Mouse (Mus musculus) frontal cortex, adult 2 months (tissue): ENCODE measurements at regions not wholly inside any gene's neighbourhood (a gene's known extent, or its start where the extent isn't known, plus 50 kb on each side); places are given as distances from the start of the nearest gene placed in this dataset.

Experiments used
- DNase-seq, 2 experiments: peaks; one replicate each; pipeline ENCODE4 v3.0.0; 2022; ENCODE audit warnings: low spot score in 1 of 2; ENCODE audit errors: extremely low spot score in 1 of 2

DNA sequence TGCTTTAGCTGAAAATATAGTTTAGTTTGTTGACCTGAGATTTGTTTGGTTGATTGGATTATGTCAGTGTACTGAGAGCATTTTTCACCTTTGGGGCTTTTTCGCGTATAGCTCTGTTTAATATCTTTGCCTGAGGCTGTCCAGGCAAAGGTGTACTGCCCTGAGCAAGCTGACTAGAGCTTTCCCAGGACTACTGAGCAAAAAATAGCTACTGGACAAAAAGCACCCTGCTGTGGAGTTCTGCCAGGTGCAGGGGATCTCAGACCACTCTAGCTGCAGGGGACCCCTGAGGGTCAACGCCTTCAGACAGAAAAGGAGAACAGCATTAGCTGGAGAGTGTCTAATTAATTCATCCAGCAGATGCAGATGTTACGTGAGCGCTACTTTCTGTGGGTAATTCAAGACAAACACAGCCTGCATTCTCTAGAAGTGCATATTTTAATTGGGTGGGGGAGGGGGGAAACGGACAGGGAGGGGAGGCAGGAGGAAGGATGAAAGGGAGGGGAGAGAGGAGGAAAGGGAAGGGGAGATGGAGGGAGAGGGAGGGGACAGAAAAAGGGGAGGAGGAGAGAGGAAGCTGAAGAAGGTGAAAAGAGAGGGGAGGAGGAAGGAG is 61.7 kb downstream of the Thnsl1 start:
- DNase-seq = no peak

- peak in 1 of 2 experiments; percentile 34 for DNase-seq
Measured at GRCm38 (mm10) chr2:21269989-21270846, 64.7 kb downstream of the Thnsl1 start.

DNA sequence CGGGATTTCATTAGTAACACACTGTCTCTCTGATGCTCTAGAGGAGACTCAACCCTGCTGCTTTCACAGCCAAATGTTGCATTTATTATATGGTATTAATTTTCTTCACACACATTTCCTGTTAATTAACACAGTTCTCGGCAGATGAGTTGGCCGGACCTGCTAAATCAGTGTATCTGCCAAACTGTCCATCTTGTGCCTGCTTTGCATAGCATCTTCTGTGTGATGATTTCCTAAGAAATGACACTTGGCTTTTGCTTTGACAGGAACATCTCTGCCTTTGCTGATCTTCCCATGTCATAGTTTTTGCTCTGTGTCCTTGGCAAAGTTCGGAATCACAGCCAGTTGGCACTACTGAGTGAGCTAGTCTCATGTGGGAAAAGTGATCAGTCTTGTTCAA is 67.9 kb downstream of the Thnsl1 start:
- DNase-seq = no peak

GRCm38 (mm10) chr2:21275315-21275714 is 69.8 kb downstream of the Thnsl1 start:
- DNase-seq = no peak

DNA sequence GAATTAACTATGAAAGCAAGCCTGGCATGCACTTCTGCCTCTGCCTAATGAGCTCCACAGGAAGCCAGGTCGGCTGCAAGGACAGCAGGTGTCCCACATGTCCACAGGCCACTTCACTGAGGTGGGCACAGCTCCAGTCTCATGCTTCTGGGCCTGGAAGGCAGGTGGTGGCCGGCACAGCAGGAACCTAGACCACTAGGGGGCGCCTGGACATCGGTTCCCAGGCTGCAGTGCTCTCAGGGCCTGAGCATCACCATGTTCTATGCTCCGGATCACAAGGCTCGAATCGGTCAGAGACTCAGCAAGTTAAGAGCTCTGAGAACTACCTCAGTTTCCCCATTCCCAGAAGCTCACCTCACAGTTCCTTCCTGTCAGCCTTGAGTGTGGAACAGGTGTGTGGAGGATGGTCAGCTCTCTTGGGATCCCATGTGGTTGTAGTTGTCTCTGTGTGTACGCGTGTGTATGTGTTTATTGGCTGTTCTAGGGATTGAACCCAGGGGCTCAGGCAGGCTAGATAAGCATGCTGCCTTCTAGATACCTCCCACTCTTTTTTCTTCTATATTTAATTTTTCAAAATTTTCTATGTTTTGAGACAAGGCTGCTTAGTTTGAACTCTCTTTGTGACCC is 75.4 kb downstream of the Thnsl1 start:
- peak; percentile 63 to 92 for DNase-seq

GRCm38 (mm10) chr2:21282505-21283200 is 77.1 kb downstream of the Thnsl1 start:
- DNase-seq = no peak

DNA sequence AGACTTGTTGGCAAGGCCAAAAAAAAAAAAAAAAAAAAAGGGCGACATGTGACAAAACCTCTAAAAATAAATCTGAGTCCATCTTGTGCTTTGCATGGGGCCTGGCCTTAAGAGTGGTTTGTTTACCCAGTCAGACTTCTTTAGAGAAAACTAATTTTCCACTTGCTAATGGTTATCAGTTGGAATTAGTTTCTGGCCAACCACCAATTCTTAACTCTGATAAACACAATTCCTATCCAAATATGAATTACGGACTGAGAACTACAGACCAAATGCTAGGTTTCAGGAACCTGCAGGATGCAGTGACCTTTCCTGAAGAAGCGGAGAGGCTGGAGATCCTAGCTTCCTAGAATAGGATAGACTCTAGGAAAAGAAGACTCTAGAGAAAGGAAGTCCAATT is 79.4 kb downstream of the Thnsl1 start:
- no peak for DNase-seq

DNA sequence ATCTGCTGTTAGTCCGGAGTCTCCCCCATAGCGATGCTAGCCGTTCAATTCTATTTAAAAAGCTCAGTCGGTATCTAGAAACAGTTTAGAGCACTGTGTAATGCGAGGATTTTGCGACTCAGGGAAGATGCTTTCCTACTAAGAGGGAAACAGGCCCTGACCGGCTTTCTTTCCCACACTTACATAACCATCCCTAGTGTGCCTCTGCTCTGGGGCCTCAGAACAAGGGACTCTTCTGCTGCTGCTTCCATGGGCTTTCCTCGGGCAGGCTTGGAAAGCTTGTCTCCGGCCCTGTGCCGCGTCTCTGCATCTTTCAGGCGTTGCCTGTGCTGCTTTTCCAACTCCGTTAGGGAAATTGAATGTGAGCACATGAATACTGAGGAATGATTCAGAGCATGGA is 79.6 kb upstream of the Gpr158 start:
- DNase-seq = peak in 1 of 2 experiments; percentile 55

- peak in 1 of 2 experiments; percentile 36 for DNase-seq
Measured at GRCm38 (mm10) chr2:21292669-21293151, 74.6 kb upstream of the Gpr158 start.

DNA sequence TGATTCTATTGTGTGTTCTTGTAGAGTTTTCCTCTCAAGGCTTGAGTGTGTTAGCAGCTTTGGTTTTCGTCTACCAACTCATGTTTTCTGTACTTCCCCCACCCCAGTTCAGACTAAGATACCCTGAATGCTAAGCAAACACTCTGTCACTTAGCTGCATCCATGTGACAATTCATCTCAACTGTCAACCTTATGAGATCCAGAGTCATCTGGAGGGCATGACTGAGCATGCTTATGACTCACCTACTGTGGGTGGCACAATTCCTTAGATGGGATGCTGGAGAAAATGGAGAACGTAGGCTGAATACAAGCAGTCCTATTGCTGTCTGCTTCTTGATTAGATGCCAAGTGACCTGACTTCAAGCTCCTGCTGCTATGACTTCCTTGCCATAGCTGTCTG is 73.3 kb upstream of the Gpr158 start:
- DNase-seq = no peak

GRCm38 (mm10) chr2:21299681-21300080 is 67.7 kb upstream of the Gpr158 start:
- DNase-seq = no peak
